Mouse (Mus musculus) stomach, postnatal 0 days (tissue): ENCODE data around the gene Zbtb42. TPM values are rescaled to one million over a fixed set of nuclear protein-coding genes. Genes with fewer than 3 reads are reported as not detected.

Experiments used
- ATAC-seq: fragments of 200-750 bp; cut with Nextera tagmentation; 2 replicates; pipeline ENCODE4 v1.8.0; 2017; ENCODE audit not compliant: low FRiP score, low TSS enrichment
- DNase-seq: peaks from one replicate; pipeline ENCODE4 v3.0.0-alpha.2; 2016; ENCODE audit warnings: low spot score
- H3K27ac ChIP-seq: fragments of 300-500 bp; sonication (generic); replicated peaks from 2 replicates; pipeline ENCODE4 v1.5.1; 2014; ENCODE audit warnings: mild to moderate bottlenecking, control low read depth
- H3K27me3 ChIP-seq: fragments of 300-500 bp; sonication (generic); 2 replicates; pipeline ENCODE4 v1.6.1; 2014; ENCODE audit warnings: low read length; ENCODE audit not compliant: control insufficient read depth, insufficient read depth
- H3K36me3 ChIP-seq: fragments of 300-500 bp; sonication (generic); 2 replicates; pipeline ENCODE4 v1.6.1; 2014; ENCODE audit warnings: low read length, mixed read lengths; ENCODE audit not compliant: control insufficient read depth, insufficient read depth
- H3K4me1 ChIP-seq: fragments of 300-500 bp; sonication (generic); replicated peaks from 2 replicates; pipeline ENCODE4 v1.6.1; 2014; ENCODE audit warnings: antibody characterized with exemption; ENCODE audit not compliant: control insufficient read depth, insufficient read depth
- H3K4me2 ChIP-seq: fragments of 300-500 bp; sonication (generic); replicated peaks from 2 replicates; pipeline ENCODE4 v1.6.1; 2014; ENCODE audit warnings: low read depth, mild to moderate bottlenecking, control low read depth, moderate library complexity
- H3K4me3 ChIP-seq: fragments of 300-500 bp; sonication (generic); 2 replicates; pipeline ENCODE4 v1.5.1; 2014; ENCODE audit warnings: low read depth, low read length, control low read depth
- H3K9ac ChIP-seq: fragments of 300-500 bp; sonication (generic); 2 replicates; pipeline ENCODE4 v1.6.1; 2014; ENCODE audit warnings: mild to moderate bottlenecking, low read length, control low read depth, mixed read lengths
- H3K9me3 ChIP-seq: fragments of 300-500 bp; sonication (generic); 2 replicates; pipeline ENCODE4 v1.6.1; 2016; ENCODE audit warnings: low read length; ENCODE audit not compliant: control insufficient read depth
- CTCF ChIP-seq: IDR thresholded peaks from 2 replicates; pipeline ENCODE4 v1.5.1; 2016; ENCODE audit warnings: antibody characterized with exemption, low read depth, mild to moderate bottlenecking, moderate library complexity
- EP300 ChIP-seq: optimal IDR thresholded peaks from 2 replicates; pipeline ENCODE3; 2016; ENCODE audit warnings: antibody characterized with exemption
- WGBS: fragments of 180-500 bp; shearing (Covaris S2); extraction: QIAGEN DNeasy Blood & Tissue Kit; methylation state at CpG from one replicate; pipeline ENCODE4 v1.1.7; 2014; 5-methylcytosine and 5-hydroxymethylcytosine counted together
- polyA plus RNA-seq: library from polyadenylated mRNA; unstranded; fragments of >200 nt; fragmentation: Nextera tagmentation; extraction: Ambion mirVana; gene quantifications from 2 replicates; pipeline ENCODE4 v1.2.1, GENCODE M21; 2015

Gene Zbtb42
- polyA plus RNA-seq, 1 experiment from 2014 or later, result 12.1 TPM

DNA sequence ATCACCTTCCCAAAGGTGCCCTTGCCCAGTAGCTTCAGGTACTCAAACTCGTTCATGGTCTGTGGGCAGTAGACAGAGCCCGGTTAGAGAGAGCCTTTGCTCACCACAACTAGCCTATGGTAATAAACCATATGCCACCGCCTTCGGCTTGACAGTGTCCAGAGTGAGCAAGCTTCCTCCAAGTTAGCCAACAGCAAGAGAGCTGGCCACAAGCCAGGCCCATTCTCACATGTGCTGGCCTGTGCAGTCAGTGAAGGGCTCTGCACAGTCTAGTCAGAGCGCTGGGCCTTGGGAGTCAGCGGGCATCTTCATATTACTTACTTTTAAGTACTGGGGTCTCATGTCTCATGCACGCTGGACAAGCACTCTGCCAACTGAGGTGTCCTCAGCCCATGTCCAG lies 20.0 kb upstream of the Zbtb42 start:
- H3K4me2 ChIP-seq, result no peak overlapping the region

DNA sequence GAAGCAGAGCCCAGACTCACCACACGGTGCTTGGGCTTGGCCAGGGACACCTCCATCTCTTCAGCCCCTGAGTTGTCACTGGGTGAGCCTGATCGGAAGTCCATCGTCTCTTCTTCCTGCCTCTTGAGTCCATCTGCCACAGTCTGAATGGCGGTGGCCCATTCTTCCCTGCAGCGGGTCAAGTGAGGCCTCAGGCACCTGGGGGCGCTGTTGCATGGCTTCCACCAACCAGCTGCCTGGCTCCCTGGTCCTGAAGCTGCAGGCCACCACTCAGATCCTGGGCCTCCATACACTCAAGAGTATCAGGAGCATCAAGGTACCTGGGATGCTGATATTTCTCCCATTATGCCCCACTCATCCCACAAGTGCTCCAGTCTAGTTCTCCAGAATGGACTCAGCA lies 19.5 kb upstream of the Zbtb42 start:
- DNase-seq, result peak; percentile 68
- no peaks in the 10 kb centered on the region for H3K27me3 ChIP-seq
- no peak overlapping the region for H3K9ac ChIP-seq
- H3K4me2 ChIP-seq, result no peak overlapping the region
- no peak overlapping the region for H3K27ac ChIP-seq
- no peaks in the 10 kb centered on the region for H3K9me3 ChIP-seq
- peaks cover 8% of the 10 kb centered on the region; the same call in 1 of the 2 replicates for H3K4me1 ChIP-seq
- ATAC-seq, result no peak
- TF ChIP-seq CTCF (peak; percentile 72), EP300 (no peak)
- H3K36me3 ChIP-seq, result peaks cover 45% of the 10 kb centered on the region
- WGBS, result 91% methylated on average over 6 of the region's 6 CpGs
- H3K4me3 ChIP-seq, result no peak overlapping the region

More for the DNA sequence above, 20.0 kb upstream of the Zbtb42 start:
- Histone ChIP-seq H3K27me3 (no peaks in the 10 kb centered on the region), H3K9ac (no peak overlapping the region), H3K36me3 (peaks cover 45% of the 10 kb centered on the region), H3K9me3 (no peaks in the 10 kb centered on the region), H3K4me1 (peaks cover 8% of the 10 kb centered on the region; the same call in 1 of the 2 replicates), H3K27ac (no peak overlapping the region), H3K4me3 (no peak overlapping the region)
- 80% methylated on average over 7 of the region's 7 CpGs for WGBS
- TF ChIP-seq CTCF (no peak), EP300 (no peak)
- no peak for ATAC-seq
- no peak for DNase-seq

DNA sequence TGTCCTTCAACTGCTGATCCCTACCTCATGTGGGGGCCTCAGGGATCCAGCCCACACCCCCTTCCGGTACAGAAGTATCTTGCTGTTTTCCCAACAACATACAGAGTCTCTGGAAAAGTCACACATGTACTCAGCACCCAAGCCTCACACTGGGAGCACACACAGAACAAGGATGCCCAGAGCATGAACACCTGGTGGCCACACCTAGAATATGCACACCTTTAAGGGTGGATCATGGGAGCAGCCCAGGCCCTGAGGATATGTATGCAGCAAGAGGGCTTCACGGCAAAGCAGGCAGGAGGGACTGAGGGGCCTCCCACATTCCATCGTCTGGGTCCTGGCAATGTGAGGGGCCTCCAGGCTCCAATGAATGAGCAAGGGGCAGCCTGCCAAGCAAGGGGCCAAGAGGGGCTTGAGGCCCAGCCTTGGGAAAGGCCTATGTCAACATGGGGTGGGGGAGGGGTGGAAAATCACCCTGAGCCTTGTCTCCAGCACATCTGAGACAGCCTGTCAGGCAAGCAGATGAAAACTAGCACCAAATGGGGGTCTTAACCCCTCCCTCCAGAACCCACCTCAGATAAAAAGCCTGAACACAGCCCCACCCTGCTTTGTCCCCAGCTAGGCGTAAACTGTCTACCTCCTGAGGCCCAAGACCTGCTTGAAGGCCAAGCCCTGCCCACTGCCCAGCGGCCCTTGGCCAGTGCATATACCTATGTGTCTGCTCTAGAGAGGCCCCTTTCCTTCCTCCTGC lies 17.9 kb upstream of the Zbtb42 start:
- Histone ChIP-seq H3K27ac (peak overlapping the region; percentile 82), H3K4me3 (no peak overlapping the region), H3K4me2 (peak overlapping the region; percentile 18; the same call in 1 of the 2 replicates), H3K27me3 (no peaks in the 10 kb centered on the region), H3K9me3 (no peaks in the 10 kb centered on the region), H3K36me3 (peaks cover 41% of the 10 kb centered on the region), H3K9ac (peak overlapping the region; percentile 31; the same call in 1 of the 2 replicates), H3K4me1 (peaks cover 18% of the 10 kb centered on the region)
- WGBS, result 14% methylated on average over 5 of the region's 5 CpGs
- peak; percentile 42 for TF ChIP-seq CTCF
- TF ChIP-seq EP300, result no peak
- DNase-seq, result peak; percentile 83
- peak; percentile 67 for ATAC-seq

DNA sequence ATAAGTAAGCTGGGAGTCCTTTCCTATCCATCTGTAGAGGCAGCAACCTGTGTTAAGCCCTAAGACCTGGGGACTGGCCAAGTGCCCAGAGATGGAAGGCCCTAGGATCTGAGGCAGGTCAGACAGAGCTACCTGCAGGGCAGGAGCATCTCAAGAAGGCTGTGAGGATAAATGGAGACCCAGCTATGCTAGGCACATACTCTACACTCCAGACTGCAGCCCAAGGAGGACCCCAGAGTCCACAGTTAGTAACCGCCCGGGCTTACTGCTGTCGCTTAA lies 17.4 kb upstream of the Zbtb42 start:
- peak overlapping the region; percentile 31; the same call in 1 of the 2 replicates for H3K9ac ChIP-seq
- H3K4me3 ChIP-seq, result no peak overlapping the region
- H3K27me3 ChIP-seq, result no peaks in the 10 kb centered on the region
- no peak for TF ChIP-seq CTCF
- TF ChIP-seq EP300, result no peak
- peak overlapping the region; percentile 82 for H3K27ac ChIP-seq
- peaks cover 20% of the 10 kb centered on the region for H3K4me1 ChIP-seq
- WGBS, result 57% methylated on average over 3 of the region's 3 CpGs
- ATAC-seq, result no peak
- H3K36me3 ChIP-seq, result peaks cover 42% of the 10 kb centered on the region
- no peak for DNase-seq
- H3K9me3 ChIP-seq, result no peaks in the 10 kb centered on the region
- peak overlapping the region; percentile 18; the same call in 1 of the 2 replicates for H3K4me2 ChIP-seq

DNA sequence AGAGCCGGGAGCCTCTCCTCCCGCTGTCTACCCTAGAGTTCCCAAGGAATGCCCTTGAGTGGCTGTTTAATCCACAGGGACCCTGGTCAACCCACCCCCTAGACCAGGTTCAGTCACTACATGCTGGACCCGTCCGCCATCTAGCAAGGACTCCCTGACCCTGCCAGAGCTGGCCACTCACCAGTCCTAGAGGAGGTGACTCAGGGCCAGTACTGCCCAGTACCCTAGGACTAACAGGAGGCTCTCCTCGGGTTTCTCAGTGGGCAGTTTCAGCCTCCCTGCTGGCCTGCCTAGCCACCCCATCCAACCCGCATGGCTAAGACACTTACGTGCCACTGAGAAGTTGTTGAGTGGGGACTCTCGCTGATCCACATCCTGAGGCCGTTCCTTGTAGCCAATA lies 16.8 kb upstream of the Zbtb42 start:
- peak overlapping the region; percentile 82 for H3K27ac ChIP-seq
- H3K4me1 ChIP-seq, result peaks cover 20% of the 10 kb centered on the region
- TF ChIP-seq CTCF (no peak), EP300 (no peak)
- DNase-seq (no peak), ATAC-seq (no peak)
- H3K9ac ChIP-seq, result peak overlapping the region; percentile 23
- no peak overlapping the region for H3K4me3 ChIP-seq
- peaks cover 36% of the 10 kb centered on the region for H3K36me3 ChIP-seq
- no peaks in the 10 kb centered on the region for H3K9me3 ChIP-seq
- H3K4me2 ChIP-seq, result no peak overlapping the region
- no peaks in the 10 kb centered on the region for H3K27me3 ChIP-seq
- 77% methylated on average over 9 of the region's 9 CpGs for WGBS

DNA sequence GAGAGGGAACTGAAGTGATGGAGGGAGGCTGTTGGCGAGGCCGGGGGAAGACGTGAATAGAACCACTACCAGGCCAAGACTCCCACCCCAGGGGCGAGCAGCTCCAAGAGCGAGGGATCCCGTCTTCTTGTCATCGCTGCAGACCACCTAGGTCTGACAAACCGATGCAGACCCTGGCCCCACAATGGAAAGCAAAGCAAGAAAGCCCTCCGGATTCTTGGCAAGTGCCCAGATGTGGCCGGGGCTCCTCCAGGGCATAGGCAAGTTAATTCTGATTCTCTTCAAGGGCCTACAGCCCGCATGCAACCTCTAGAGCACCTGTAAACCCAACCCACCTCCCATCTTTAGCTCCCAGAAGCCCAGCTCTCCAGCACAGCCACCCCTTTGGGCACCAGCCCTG lies 15.3 kb upstream of the Zbtb42 start:
- DNase-seq (no peak), ATAC-seq (no peak)
- no peaks in the 10 kb centered on the region for H3K9me3 ChIP-seq
- WGBS, result 81% methylated on average over 11 of the region's 11 CpGs
- no peak overlapping the region for H3K4me3 ChIP-seq
- H3K9ac ChIP-seq, result no peak overlapping the region
- peaks cover 27% of the 10 kb centered on the region for H3K36me3 ChIP-seq
- no peak overlapping the region for H3K4me2 ChIP-seq
- H3K4me1 ChIP-seq, result peaks cover 20% of the 10 kb centered on the region
- H3K27me3 ChIP-seq, result no peaks in the 10 kb centered on the region
- no peak overlapping the region for H3K27ac ChIP-seq
- TF ChIP-seq CTCF, result no peak
- no peak for TF ChIP-seq EP300
